Mouse (Mus musculus) small intestine, adult 2 months (tissue): ENCODE data around the gene Orc6.

Experiments
- CTCF ChIP-seq: fragments of 200-500 bp; IDR thresholded peaks from 2 replicates; pipeline ENCODE4 v1.5.1; 2012; ENCODE audit warnings: low read depth, mild to moderate bottlenecking, control low read depth, inconsistent platforms, low read length, moderate library complexity, mixed read lengths; ENCODE audit not compliant: insufficient replicate concordance, insufficient read length; ENCODE audit errors: extremely low read depth
- POLR2A ChIP-seq: fragments of 200-500 bp; IDR thresholded peaks from 2 replicates; pipeline ENCODE4 v1.6.1; 2012; ENCODE audit warnings: low read depth, mild to moderate bottlenecking, control low read depth, inconsistent platforms, low read length, moderate library complexity

GRCm38 (mm10) chr8:85329506-85329905 lies 30.1 kb downstream of the Orc6 start:
- no peak for TF ChIP-seq POLR2A
- TF ChIP-seq CTCF = no peak
